Mouse (Mus musculus): ENCODE data around the gene Acvr1. TPM values are rescaled to one million over a fixed set of nuclear protein-coding genes. Genes with fewer than 3 reads are reported as not detected.

Acvr1 gene
- polyA plus RNA-seq, 1 experiment: 35.6 TPM

- Histone ChIP-seq H3K4me3 (no peak overlapping the region), H3K36me3 (ENCODE audit: control insufficient read depth, insufficient read depth) (no peaks in the 10 kb centered on the region), H3ac (ENCODE audit: control insufficient read depth, insufficient read length) (no peak overlapping the region), H3K4me2 (ENCODE audit: low read depth) (no peak overlapping the region), H3K27me3 (ENCODE audit: control insufficient read depth, insufficient read depth, insufficient read length) (no peaks in the 10 kb centered on the region), H3K79me2 (ENCODE audit: control insufficient read depth, insufficient read depth) (no peaks in the 10 kb centered on the region)
- no peak for TF ChIP-seq TCF3 (IDR thresholded peaks at IDR 0.05; ENCODE audit: insufficient read length, low read depth)
- no peak for TF ChIP-seq POLR2A (IDR thresholded peaks at IDR 0.05; ENCODE audit: insufficient read length, low read depth)
- TF ChIP-seq E2F4 (IDR thresholded peaks at IDR 0.05; ENCODE audit: insufficient read depth): no peak
- TF ChIP-seq CEBPB (IDR thresholded peaks at IDR 0.05; ENCODE audit: insufficient read depth, poor library complexity, severe bottlenecking): no peak
- no peak for TF ChIP-seq REST (IDR thresholded peaks at IDR 0.05; ENCODE audit: insufficient read depth, insufficient read length)
- no peak for TF ChIP-seq SRF (IDR thresholded peaks at IDR 0.05; ENCODE audit: control insufficient read depth, insufficient read length, low read depth)
- TF ChIP-seq MYOD1 (IDR thresholded peaks at IDR 0.05; ENCODE audit: control insufficient read depth in 1 of 3, insufficient read length in 2 of 3, low read depth in 2 of 3): no peak
- TF ChIP-seq TCF12 (IDR thresholded peaks at IDR 0.05; ENCODE audit: insufficient read depth, poor library complexity, severe bottlenecking): no peak
- TF ChIP-seq MAX (IDR thresholded peaks at IDR 0.05; ENCODE audit: low read depth): no peak
- TF ChIP-seq POLR2AphosphoS2 (IDR thresholded peaks at IDR 0.05; ENCODE audit: insufficient read length, low read depth): no peak
Measured at GRCm38 (mm10) chr2:58603379-58603778, 36.4 kb upstream of the Acvr1 start.

GRCm38 (mm10) chr2:58601382-58601781 lies 34.4 kb upstream of the Acvr1 start:
- Histone ChIP-seq H3K27me3 (ENCODE audit: control insufficient read depth, insufficient read depth, insufficient read length) (no peaks in the 10 kb centered on the region), H3K36me3 (ENCODE audit: control insufficient read depth, insufficient read depth) (no peaks in the 10 kb centered on the region), H3ac (ENCODE audit: control insufficient read depth, insufficient read length) (no peak overlapping the region), H3K4me3 (no peak overlapping the region), H3K79me2 (ENCODE audit: control insufficient read depth, insufficient read depth) (no peaks in the 10 kb centered on the region), H3K4me2 (ENCODE audit: low read depth) (no peak overlapping the region)
- TF ChIP-seq TCF12 (IDR thresholded peaks at IDR 0.05; ENCODE audit: insufficient read depth, poor library complexity, severe bottlenecking): no peak
- TF ChIP-seq MYOD1 (IDR thresholded peaks at IDR 0.05; ENCODE audit: control insufficient read depth in 1 of 3, insufficient read length in 2 of 3, low read depth in 2 of 3): no peak
- TF ChIP-seq USF1 (IDR thresholded peaks at IDR 0.05; ENCODE audit: low read depth): no peak
- TF ChIP-seq MAX (IDR thresholded peaks at IDR 0.05; ENCODE audit: low read depth): no peak
- no peak for TF ChIP-seq TCF3 (IDR thresholded peaks at IDR 0.05; ENCODE audit: insufficient read length, low read depth)
- no peak for TF ChIP-seq POLR2AphosphoS2 (IDR thresholded peaks at IDR 0.05; ENCODE audit: insufficient read length, low read depth)
- no peak for TF ChIP-seq SRF (IDR thresholded peaks at IDR 0.05; ENCODE audit: control insufficient read depth, insufficient read length, low read depth)
- TF ChIP-seq POLR2A (IDR thresholded peaks at IDR 0.05; ENCODE audit: insufficient read length, low read depth): no peak
- TF ChIP-seq REST (IDR thresholded peaks at IDR 0.05; ENCODE audit: insufficient read depth, insufficient read length): no peak
- no peak for TF ChIP-seq E2F4 (IDR thresholded peaks at IDR 0.05; ENCODE audit: insufficient read depth)
- TF ChIP-seq CEBPB (IDR thresholded peaks at IDR 0.05; ENCODE audit: insufficient read depth, poor library complexity, severe bottlenecking): no peak
- TF ChIP-seq MYOG (IDR thresholded peaks at IDR 0.05; ENCODE audit: control insufficient read depth in 1 of 3, insufficient read depth in 1 of 3, insufficient read length in 2 of 3, low read depth in 2 of 3): no peak

- no peak overlapping the region for H3K4me3 ChIP-seq
- no peak for TF ChIP-seq SRF (IDR thresholded peaks at IDR 0.05; ENCODE audit: control insufficient read depth, insufficient read length, low read depth)
- TF ChIP-seq REST (IDR thresholded peaks at IDR 0.05; ENCODE audit: insufficient read depth, insufficient read length): no peak
- TF ChIP-seq USF1 (IDR thresholded peaks at IDR 0.05; ENCODE audit: low read depth): no peak
- TF ChIP-seq POLR2A (IDR thresholded peaks at IDR 0.05; ENCODE audit: insufficient read length, low read depth): no peak
- no peak for TF ChIP-seq POLR2AphosphoS2 (IDR thresholded peaks at IDR 0.05; ENCODE audit: insufficient read length, low read depth)
- no peak for TF ChIP-seq MAX (IDR thresholded peaks at IDR 0.05; ENCODE audit: low read depth)
- no peak for TF ChIP-seq TCF3 (IDR thresholded peaks at IDR 0.05; ENCODE audit: insufficient read length, low read depth)
- no peak for TF ChIP-seq MYOG (IDR thresholded peaks at IDR 0.05; ENCODE audit: control insufficient read depth in 1 of 3, insufficient read depth in 1 of 3, insufficient read length in 2 of 3, low read depth in 2 of 3)
- no peak for TF ChIP-seq MYOD1 (IDR thresholded peaks at IDR 0.05; ENCODE audit: control insufficient read depth in 1 of 3, insufficient read length in 2 of 3, low read depth in 2 of 3)
- TF ChIP-seq E2F4 (IDR thresholded peaks at IDR 0.05; ENCODE audit: insufficient read depth): no peak
- TF ChIP-seq TCF12 (IDR thresholded peaks at IDR 0.05; ENCODE audit: insufficient read depth, poor library complexity, severe bottlenecking): no peak
- no peak for TF ChIP-seq CEBPB (IDR thresholded peaks at IDR 0.05; ENCODE audit: insufficient read depth, poor library complexity, severe bottlenecking)
- no peaks in the 10 kb centered on the region for H3K36me3 ChIP-seq (ENCODE audit: control insufficient read depth, insufficient read depth)
- no peak overlapping the region for H3ac ChIP-seq (ENCODE audit: control insufficient read depth, insufficient read length)
- no peaks in the 10 kb centered on the region for H3K27me3 ChIP-seq (ENCODE audit: control insufficient read depth, insufficient read depth, insufficient read length)
- H3K4me2 ChIP-seq (ENCODE audit: low read depth): no peak overlapping the region
- H3K79me2 ChIP-seq (ENCODE audit: control insufficient read depth, insufficient read depth): no peaks in the 10 kb centered on the region
Measured at GRCm38 (mm10) chr2:58599639-58600038, 32.7 kb upstream of the Acvr1 start.

GRCm38 (mm10) chr2:58597556-58597955 lies 30.6 kb upstream of the Acvr1 start:
- no peaks in the 10 kb centered on the region for H3K79me2 ChIP-seq (ENCODE audit: control insufficient read depth, insufficient read depth)
- TF ChIP-seq TCF3 (IDR thresholded peaks at IDR 0.05; ENCODE audit: insufficient read length, low read depth) (no peak), REST (IDR thresholded peaks at IDR 0.05; ENCODE audit: insufficient read depth, insufficient read length) (no peak), SRF (IDR thresholded peaks at IDR 0.05; ENCODE audit: control insufficient read depth, insufficient read length, low read depth) (no peak), MAX (IDR thresholded peaks at IDR 0.05; ENCODE audit: low read depth) (no peak), POLR2AphosphoS2 (IDR thresholded peaks at IDR 0.05; ENCODE audit: insufficient read length, low read depth) (no peak), CEBPB (IDR thresholded peaks at IDR 0.05; ENCODE audit: insufficient read depth, poor library complexity, severe bottlenecking) (no peak), MYOD1 (IDR thresholded peaks at IDR 0.05; ENCODE audit: control insufficient read depth in 1 of 3, insufficient read length in 2 of 3, low read depth in 2 of 3) (no peak), MYOG (IDR thresholded peaks at IDR 0.05; ENCODE audit: control insufficient read depth in 1 of 3, insufficient read depth in 1 of 3, insufficient read length in 2 of 3, low read depth in 2 of 3) (no peak), E2F4 (IDR thresholded peaks at IDR 0.05; ENCODE audit: insufficient read depth) (no peak), POLR2A (IDR thresholded peaks at IDR 0.05; ENCODE audit: insufficient read length, low read depth) (no peak), USF1 (IDR thresholded peaks at IDR 0.05; ENCODE audit: low read depth) (no peak), TCF12 (IDR thresholded peaks at IDR 0.05; ENCODE audit: insufficient read depth, poor library complexity, severe bottlenecking) (no peak)
- H3K4me3 ChIP-seq: no peak overlapping the region
- H3K27me3 ChIP-seq (ENCODE audit: control insufficient read depth, insufficient read depth, insufficient read length): no peaks in the 10 kb centered on the region
- no peak overlapping the region for H3ac ChIP-seq (ENCODE audit: control insufficient read depth, insufficient read length)
- H3K36me3 ChIP-seq (ENCODE audit: control insufficient read depth, insufficient read depth): no peaks in the 10 kb centered on the region
- no peak overlapping the region for H3K4me2 ChIP-seq (ENCODE audit: low read depth)
